8 mouse cellular contexts compared by ENCODE assay signal in the genomic region with DNA sequence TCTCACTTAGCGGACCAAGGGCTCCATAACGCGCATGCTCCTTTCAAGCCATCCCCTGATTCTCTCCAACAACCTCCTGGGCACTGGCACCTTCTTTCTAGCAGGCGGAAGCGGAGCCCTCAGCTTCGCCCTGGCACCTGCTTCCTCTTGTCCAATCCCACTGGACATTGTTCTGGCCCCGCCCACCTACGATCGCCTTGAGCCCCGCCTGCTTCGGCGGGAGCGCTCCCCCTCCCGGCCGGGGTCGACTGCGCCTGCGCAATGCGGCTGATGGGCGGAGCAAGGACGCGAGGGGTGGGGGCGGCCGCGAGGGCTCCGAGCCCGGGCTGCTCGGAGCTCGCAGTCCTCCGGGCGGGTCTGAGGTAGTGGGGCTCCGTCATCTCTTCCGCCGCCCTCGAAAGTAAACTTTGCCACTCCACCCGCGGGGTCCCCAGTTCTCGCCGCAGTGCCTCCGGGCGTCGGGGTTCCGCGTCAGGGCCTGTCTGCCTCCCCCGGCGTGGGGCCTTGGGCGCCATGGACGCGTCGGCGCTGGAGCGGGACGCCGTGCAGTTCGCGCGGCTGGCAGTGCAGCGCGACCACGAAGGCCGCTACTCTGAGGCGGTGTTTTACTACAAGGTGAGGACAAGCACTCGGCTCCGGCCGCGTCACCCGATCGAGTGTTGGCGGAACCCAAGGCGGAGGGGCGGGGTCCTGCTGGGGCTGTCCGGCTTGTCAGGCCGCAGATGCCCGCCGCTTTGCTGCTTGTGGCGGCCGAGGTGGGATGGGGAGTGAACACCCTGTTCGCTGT. TPM values are rescaled to one million over a fixed set of nuclear protein-coding genes. Genes with fewer than 3 reads are reported as not detected.
A peak's percentile ranks its signal among the peaks of the same experiment; 100 is the strongest.
DNase-seq lines count a peak whose midpoint lies in the region; ATAC-seq and TF ChIP-seq lines count a peak whose summit lies in the region.

A gene (plus strand): TSS at position 270 of the 787 bp plus-strand sequence.

- H3K79me3 ChIP-seq in C2C12 (ENCODE audit: low read depth) = peaks cover 8% of the 10 kb centered on the region

- peak; percentile 95 for TF ChIP-seq POLR2A in brain, embryonic 14.5 days (IDR thresholded peaks at IDR 0.05; ENCODE audit: borderline replicate concordance, extremely low read depth, insufficient read depth, insufficient read length, poor library complexity, severe bottlenecking)
- peak; percentile 88 for TF ChIP-seq POLR2A in liver, adult 2 months (IDR thresholded peaks at IDR 0.05; ENCODE audit: extremely low read depth, insufficient read depth, low read length)
- TF ChIP-seq POLR2A in myocyte (IDR thresholded peaks at IDR 0.05; ENCODE audit: insufficient read length, low read depth) = peak; percentile 87

- H3ac ChIP-seq in C2C12 (ENCODE audit: control insufficient read depth, insufficient read length, low read depth) (peak within 1 kb of the TSS; percentile 94), myocyte (ENCODE audit: control insufficient read depth, insufficient read length) (peak within 1 kb of the TSS; percentile 89)

- H3K4me2 ChIP-seq in heart, embryonic 11.5 days = peak within 1 kb of the TSS; percentile 89
- H3K4me2 ChIP-seq in kidney, embryonic 16.5 days (replicated peaks; ENCODE audit: low read depth, low read length) = peak within 1 kb of the TSS; percentile 73
- peak within 1 kb of the TSS; percentile 96 for H3K4me2 ChIP-seq in myocyte (ENCODE audit: low read depth)

- peak within 1 kb of the TSS; percentile 94 for H3K9ac ChIP-seq in heart, embryonic 11.5 days (ENCODE audit: low read depth, low read length)
- H3K9ac ChIP-seq in kidney, embryonic 16.5 days (replicated peaks; ENCODE audit: low read length) = peak within 1 kb of the TSS; percentile 87
- peak within 1 kb of the TSS; percentile 98 for H3K9ac ChIP-seq in liver, adult 2 months (ENCODE audit: low read depth, low read length)

- peak within 1 kb of the TSS; percentile 65 for H3K4me3 ChIP-seq in C2C12 (ENCODE audit: insufficient read depth, poor library complexity, severe bottlenecking)
- H3K4me3 ChIP-seq in erythroblast, embryonic 14.5 days (replicated peaks) = peak within 1 kb of the TSS; percentile 95
- peak within 1 kb of the TSS; percentile 86 for H3K4me3 ChIP-seq in heart, embryonic 11.5 days (ENCODE audit: low read depth, low read length)
- peak within 1 kb of the TSS; percentile 81 for H3K4me3 ChIP-seq in kidney, embryonic 16.5 days (ENCODE audit: low read length)
- H3K4me3 ChIP-seq in liver, adult 2 months (ENCODE audit: insufficient read depth, low read depth, low read length) = peak within 1 kb of the TSS; percentile 87
- peak within 1 kb of the TSS; percentile 40 for H3K4me3 ChIP-seq in myocyte

- H3K27me3 ChIP-seq in C2C12 (ENCODE audit: control insufficient read depth, insufficient read depth, insufficient read length) (peaks cover 3% of the 10 kb centered on the region), myocyte (ENCODE audit: control insufficient read depth, insufficient read depth, insufficient read length) (no peaks in the 10 kb centered on the region)
- H3K27me3 ChIP-seq in erythroblast, embryonic 14.5 days (ENCODE audit: control insufficient read depth) = peaks cover 5% of the 10 kb centered on the region
- no peaks in the 10 kb centered on the region for H3K27me3 ChIP-seq in heart, embryonic 11.5 days (ENCODE audit: control insufficient read depth, insufficient read depth, low read length)
- H3K27me3 ChIP-seq in kidney, embryonic 16.5 days (ENCODE audit: insufficient read depth, low read length) = no peaks in the 10 kb centered on the region
- no peaks in the 10 kb centered on the region for H3K27me3 ChIP-seq in liver, adult 2 months (ENCODE audit: control insufficient read depth, insufficient read depth, low read length)
- H3K27me3 ChIP-seq in splenic B cell, adult 2 months (ENCODE audit: control insufficient read depth, insufficient read depth, low read length, poor library complexity, severe bottlenecking) = no peaks in the 10 kb centered on the region

- H3K79me2 ChIP-seq in C2C12 (ENCODE audit: control insufficient read depth, insufficient read depth) (peaks cover 36% of the 10 kb centered on the region), myocyte (ENCODE audit: control insufficient read depth, insufficient read depth) (peaks cover 24% of the 10 kb centered on the region)
- H3K79me2 ChIP-seq in liver, adult 2 months (ENCODE audit: control insufficient read depth, insufficient read depth, low read length) = peaks cover 6% of the 10 kb centered on the region; the same call in 1 of the 2 replicates

- TF ChIP-seq CTCF in C2C12 (IDR thresholded peaks at IDR 0.05; ENCODE audit: control insufficient read depth, insufficient read depth, insufficient read length) = peak; percentile 13
- 0 out of 2 replicates have a peak, but pooled peaks have one; percentile 3 for TF ChIP-seq CTCF in brain, embryonic 14.5 days (IDR thresholded peaks at IDR 0.05; ENCODE audit: borderline replicate concordance, extremely low read depth, insufficient read depth, insufficient read length)
- TF ChIP-seq CTCF in liver, adult 2 months (IDR thresholded peaks at IDR 0.05; ENCODE audit: low read depth, low read length) = no peak

- peak; percentile 99 for DNase-seq in brain, embryonic 14.5 days (ENCODE audit: low read depth)
- DNase-seq in liver, adult 2 months (ENCODE audit: extremely low read depth, low read depth, low spot score) = peak; percentile 94
- DNase-seq in splenic B cell, adult 2 months (ENCODE audit: low read depth, low spot score) = peak; percentile 99

- no peaks in the 10 kb centered on the region for H3K9me3 ChIP-seq in erythroblast, embryonic 14.5 days (ENCODE audit: control insufficient read depth, low read length)
- H3K9me3 ChIP-seq in heart, embryonic 11.5 days (replicated peaks; ENCODE audit: control insufficient read depth, low read length) = no peaks in the 10 kb centered on the region
- no peaks in the 10 kb centered on the region for H3K9me3 ChIP-seq in kidney, embryonic 16.5 days (ENCODE audit: low read length)

- under 1% methylated on average over 78 of the region's 78 CpGs for WGBS in heart, embryonic 11.5 days (ENCODE audit: insufficient replicate concordance)
- WGBS in kidney, embryonic 16.5 days = under 1% methylated on average over 76 of the region's 78 CpGs
- WGBS in liver, adult 2 months = under 1% methylated on average over 78 of the region's 78 CpGs

- ATAC-seq in heart, embryonic 11.5 days (replicated peaks; ENCODE audit: insufficient number of reproducible peaks, low FRiP score, low TSS enrichment) = peak; percentile 96
- peak; percentile 99 for ATAC-seq in kidney, embryonic 16.5 days (ENCODE audit: low FRiP score, low TSS enrichment)

- H3K36me3 ChIP-seq in C2C12 (ENCODE audit: control insufficient read depth, insufficient read depth) (peaks cover 2% of the 10 kb centered on the region), myocyte (ENCODE audit: control insufficient read depth, insufficient read depth) (no peaks in the 10 kb centered on the region)
- peaks cover 17% of the 10 kb centered on the region for H3K36me3 ChIP-seq in erythroblast, embryonic 14.5 days (ENCODE audit: control insufficient read depth)
- H3K36me3 ChIP-seq in heart, embryonic 11.5 days (ENCODE audit: control insufficient read depth, insufficient read depth, low read length) = no peaks in the 10 kb centered on the region
- H3K36me3 ChIP-seq in kidney, embryonic 16.5 days (ENCODE audit: insufficient read depth, low read length) = peaks cover 7% of the 10 kb centered on the region
- peaks cover 5% of the 10 kb centered on the region; the same call in 1 of the 2 replicates for H3K36me3 ChIP-seq in liver, adult 2 months (ENCODE audit: control insufficient read depth, insufficient read depth, low read length)
- H3K36me3 ChIP-seq in splenic B cell, adult 2 months (ENCODE audit: control insufficient read depth, insufficient read depth, low read length, poor library complexity, severe bottlenecking) = peaks cover 6% of the 10 kb centered on the region; the same call in 1 of the 2 replicates

- peak within 1 kb of the TSS; percentile 99 for H3K27ac ChIP-seq in heart, embryonic 11.5 days (ENCODE audit: low read depth, low read length)
- H3K27ac ChIP-seq in kidney, embryonic 16.5 days (ENCODE audit: low read length) = peak within 1 kb of the TSS; percentile 97
- H3K27ac ChIP-seq in liver, adult 2 months (replicated peaks; ENCODE audit: insufficient read depth, low read depth, low read length) = peak within 1 kb of the TSS; percentile 92

- peaks cover 32% of the 10 kb centered on the region for H3K4me1 ChIP-seq in erythroblast, embryonic 14.5 days (ENCODE audit: control insufficient read depth)
- H3K4me1 ChIP-seq in heart, embryonic 11.5 days (ENCODE audit: control insufficient read depth, insufficient read depth, low read length) = peaks cover 6% of the 10 kb centered on the region; the same call in 1 of the 2 replicates
- H3K4me1 ChIP-seq in kidney, embryonic 16.5 days (ENCODE audit: insufficient read depth, low read length) = peaks cover 12% of the 10 kb centered on the region
- peaks cover 6% of the 10 kb centered on the region for H3K4me1 ChIP-seq in liver, adult 2 months (ENCODE audit: control insufficient read depth, insufficient read depth, low read length)

TF ChIP-seq in C2C12, 6 proteins besides CTCF, POLR2A, EP300 and RAD21 (continues in another document):
- peak; percentile 57 for TF ChIP-seq USF1 (IDR thresholded peaks at IDR 0.05; ENCODE audit: low read depth)
- TF ChIP-seq CEBPB (IDR thresholded peaks at IDR 0.05; ENCODE audit: low read depth) = no peak
- no peak for TF ChIP-seq MYOD1 (IDR thresholded peaks at IDR 0.05; ENCODE audit: control insufficient read depth, insufficient read length, low read depth)
- no peak for TF ChIP-seq FOSL1 (IDR thresholded peaks at IDR 0.05; ENCODE audit: insufficient read depth, low read length, poor library complexity, severe bottlenecking)
- peak; percentile 25 for TF ChIP-seq MAX (IDR thresholded peaks at IDR 0.05)

TF ChIP-seq in myocyte, 11 proteins besides CTCF, POLR2A, EP300 and RAD21:
- peak; percentile 86 for TF ChIP-seq POLR2AphosphoS2 (IDR thresholded peaks at IDR 0.05; ENCODE audit: insufficient read length, low read depth)
- TF ChIP-seq MYOG (IDR thresholded peaks at IDR 0.05; ENCODE audit: control insufficient read depth in 1 of 3, insufficient read depth in 1 of 3, insufficient read length in 2 of 3, low read depth in 2 of 3) = peak in 1 of 3 experiments; percentile 53
- TF ChIP-seq USF1 (IDR thresholded peaks at IDR 0.05; ENCODE audit: low read depth) = peak; percentile 28
- TF ChIP-seq MAX (IDR thresholded peaks at IDR 0.05; ENCODE audit: low read depth) = no peak
- TF ChIP-seq MYOD1 (IDR thresholded peaks at IDR 0.05; ENCODE audit: control insufficient read depth in 1 of 3, insufficient read length in 2 of 3, low read depth in 2 of 3) = peak; percentile 16 to 72 (median 66)

RNA-seq across cellular contexts. Expression of the gene that starts here (rescaled TPM):
- polyA plus RNA-seq in C2C12 (2012; fragmentation: generic; extraction: Trizol) = 6.7 TPM
- 61.6 and 67.7 TPM in 2 replicates for polyA plus RNA-seq in brain, embryonic 14.5 days (2012; rRNA removed)
- polyA plus RNA-seq in erythroblast, embryonic 14.5 days (2012) = 0.11 and 0.19 TPM in 2 replicates
- 35.4 and 42.2 TPM in 2 replicates for polyA plus RNA-seq in heart, embryonic 11.5 days (2014; fragmentation: Nextera tagmentation; extraction: Ambion mirVana)
- 45.0 and 48.8 TPM in 2 replicates for polyA plus RNA-seq in kidney, embryonic 16.5 days (2015; fragmentation: Nextera tagmentation; extraction: Ambion mirVana)
- total RNA-seq in liver, adult 2 months (2014; rRNA removed) = 34.8 and 38.1 TPM in 2 replicates
- 6.1 and 6.7 TPM in 2 replicates for polyA plus RNA-seq in liver, adult 2 months (2012; rRNA removed)
- polyA plus RNA-seq in myocyte (2012; fragmentation: generic; extraction: Trizol) = 9.3 TPM

Comparison
In these comparisons a context has a peak if more than half of its experiments do, and no peak if none do; other contexts are left out.
1. Peak in every context shown above with its lines: DNase-seq, ATAC-seq, H3K4me3 ChIP-seq and H3K27ac ChIP-seq.
2. H3K4me3 ChIP-seq: peak in every context shown above with its lines; median percentile 95 in erythroblast, embryonic 14.5 days; 87 in liver, adult 2 months; 86 in heart, embryonic 11.5 days; 81 in kidney, embryonic 16.5 days; 65 in C2C12; 40 in myocyte.